8 mouse cellular contexts compared by ENCODE assay signal in genomic region chr12:57542746-57543626, GRCm38 (mm10). TPM values are rescaled to one million over a fixed set of nuclear protein-coding genes. Genes with fewer than 3 reads are reported as not detected.
DNase-seq lines count a peak whose midpoint lies in the region; ATAC-seq and TF ChIP-seq lines count a peak whose summit lies in the region.

No protein-coding gene starts in this region.

- no peak for DNase-seq in testis, postnatal 10 days (ENCODE audit: low spot score)
- DNase-seq in hindbrain, embryonic 14.5 days (ENCODE audit: low spot score), result no peak
- DNase-seq in stomach, postnatal 0 days (ENCODE audit: low spot score), result peak; percentile 61
- DNase-seq in gastrocnemius, postnatal 10 days, result no peak
- no peak for DNase-seq in cerebellum, adult 8-10 months
- DNase-seq in yolk sac, embryonic 10.5 days (ENCODE audit: low spot score), result no peak

- no peaks in the 10 kb centered on the region for H3K9me3 ChIP-seq in hindbrain, embryonic 14.5 days (ENCODE audit: control insufficient read depth, low read length)
- H3K9me3 ChIP-seq in lung, embryonic 16.5 days (ENCODE audit: control insufficient read depth, low read length), result no peaks in the 10 kb centered on the region
- no peaks in the 10 kb centered on the region for H3K9me3 ChIP-seq in stomach, postnatal 0 days (ENCODE audit: control insufficient read depth, low read length)

- TF ChIP-seq EP300 in stomach, postnatal 0 days (optimal IDR thresholded peaks at IDR 0.05), result no peak

- TF ChIP-seq POLR2A in testis, adult 2 months (IDR thresholded peaks at IDR 0.05; ENCODE audit: control insufficient read depth, low read depth, low read length), result no peak

- H3K27ac ChIP-seq in testis, adult 2 months (ENCODE audit: control insufficient read depth, insufficient read depth, low read depth, low read length), result no peak overlapping the region
- no peak overlapping the region for H3K27ac ChIP-seq in hindbrain, embryonic 14.5 days
- H3K27ac ChIP-seq in lung, embryonic 16.5 days (ENCODE audit: low read length), result peak overlapping the region; percentile 71
- peak overlapping the region; percentile 80 for H3K27ac ChIP-seq in stomach, postnatal 0 days (replicated peaks)

- peaks cover 22% of the 10 kb centered on the region for H3K27me3 ChIP-seq in testis, adult 2 months (ENCODE audit: control insufficient read depth, insufficient read depth, low read length)
- H3K27me3 ChIP-seq in hindbrain, embryonic 14.5 days (ENCODE audit: control insufficient read depth, insufficient read depth, low read length), result peaks cover 90% of the 10 kb centered on the region
- peaks cover 58% of the 10 kb centered on the region for H3K27me3 ChIP-seq in lung, embryonic 16.5 days (ENCODE audit: control insufficient read depth, insufficient read depth, low read depth, low read length)
- peaks cover 8% of the 10 kb centered on the region; the same call in 1 of the 2 replicates for H3K27me3 ChIP-seq in stomach, postnatal 0 days (ENCODE audit: control insufficient read depth, insufficient read depth, low read length)

- no peak overlapping the region for H3K9ac ChIP-seq in hindbrain, embryonic 14.5 days
- H3K9ac ChIP-seq in lung, embryonic 16.5 days (ENCODE audit: low read length), result peak overlapping the region; percentile 75
- H3K9ac ChIP-seq in stomach, postnatal 0 days (ENCODE audit: low read length), result peak overlapping the region; percentile 72

- no peak overlapping the region for H3K4me2 ChIP-seq in hindbrain, embryonic 14.5 days (replicated peaks)
- H3K4me2 ChIP-seq in lung, embryonic 16.5 days (ENCODE audit: low read depth, low read length), result peak overlapping the region; percentile 51
- H3K4me2 ChIP-seq in stomach, postnatal 0 days (replicated peaks; ENCODE audit: low read depth), result peak overlapping the region; percentile 60

- H3K4me3 ChIP-seq in testis, adult 2 months (ENCODE audit: control insufficient read depth, low read depth, low read length), result peak overlapping the region; percentile 16
- peak overlapping the region; percentile 11 for H3K4me3 ChIP-seq in hindbrain, embryonic 14.5 days (replicated peaks; ENCODE audit: low read length)
- peak overlapping the region; percentile 70 for H3K4me3 ChIP-seq in lung, embryonic 16.5 days (ENCODE audit: low read length)
- peak overlapping the region; percentile 52 for H3K4me3 ChIP-seq in stomach, postnatal 0 days (ENCODE audit: low read depth, low read length)

- peak; percentile 6; the same call in 1 of the 2 replicates for ATAC-seq in hindbrain, embryonic 14.5 days (ENCODE audit: low FRiP score)
- ATAC-seq in lung, embryonic 16.5 days (ENCODE audit: low read depth), result no peak
- no peak for ATAC-seq in stomach, postnatal 0 days (ENCODE audit: low FRiP score, low TSS enrichment)

- WGBS in hindbrain, embryonic 14.5 days, result under 1% methylated on average over 54 of the region's 63 CpGs
- WGBS in lung, embryonic 16.5 days, result under 1% methylated on average over 61 of the region's 63 CpGs
- WGBS in stomach, postnatal 0 days, result 2% methylated on average over 62 of the region's 63 CpGs

- peaks cover 19% of the 10 kb centered on the region for H3K4me1 ChIP-seq in testis, adult 2 months (ENCODE audit: control insufficient read depth, insufficient read depth, low read length)
- H3K4me1 ChIP-seq in hindbrain, embryonic 14.5 days (replicated peaks; ENCODE audit: control insufficient read depth, insufficient read depth, low read length), result no peaks in the 10 kb centered on the region; the same call in 1 of the 2 replicates
- H3K4me1 ChIP-seq in lung, embryonic 16.5 days (replicated peaks; ENCODE audit: control insufficient read depth, insufficient read depth, low read length), result peaks cover 6% of the 10 kb centered on the region; the same call in 1 of the 2 replicates
- H3K4me1 ChIP-seq in stomach, postnatal 0 days (replicated peaks; ENCODE audit: control insufficient read depth, insufficient read depth), result no peaks in the 10 kb centered on the region

- H3K36me3 ChIP-seq in testis, adult 2 months (ENCODE audit: control insufficient read depth, insufficient read depth, low read length), result no peaks in the 10 kb centered on the region
- H3K36me3 ChIP-seq in hindbrain, embryonic 14.5 days (replicated peaks; ENCODE audit: control insufficient read depth, insufficient read depth), result no peaks in the 10 kb centered on the region
- no peaks in the 10 kb centered on the region for H3K36me3 ChIP-seq in lung, embryonic 16.5 days (ENCODE audit: control insufficient read depth, insufficient read depth, low read length)
- H3K36me3 ChIP-seq in stomach, postnatal 0 days (ENCODE audit: control insufficient read depth, insufficient read depth, low read length), result no peaks in the 10 kb centered on the region; the same call in 1 of the 2 replicates

- TF ChIP-seq CTCF in testis, adult 2 months (IDR thresholded peaks at IDR 0.05; ENCODE audit: control insufficient read depth, insufficient read depth, insufficient replicate concordance, low read depth, low read length), result no peak
- TF ChIP-seq CTCF in stomach, postnatal 0 days (IDR thresholded peaks at IDR 0.05; ENCODE audit: low read depth), result no peak

RNA-seq across cellular contexts. Expression of gene Foxa1, which starts 3.7 kb away (rescaled TPM):
- polyA plus RNA-seq in testis, adult 2 months (2012; rRNA removed), result 0.25 and 0.31 TPM in 2 replicates
- 1.1 and 1.2 TPM in 2 replicates for polyA plus RNA-seq in hindbrain, embryonic 14.5 days (2014; fragmentation: Nextera tagmentation; extraction: Ambion mirVana)
- 7.5 and 8.2 TPM in 2 replicates for polyA plus RNA-seq in lung, embryonic 16.5 days (2015; fragmentation: Nextera tagmentation; extraction: Ambion mirVana)
- polyA plus RNA-seq in stomach, postnatal 0 days (2015; fragmentation: Nextera tagmentation; extraction: Ambion mirVana), result 16.1 and 28.9 TPM in 2 replicates
- not detected for total RNA-seq in gastrocnemius, postnatal 10 days (2021)

RNA-seq across cellular contexts. Expression of gene Ttc6, which starts 20.9 kb away (rescaled TPM):
- 28.9 and 32.9 TPM in 2 replicates for polyA plus RNA-seq in testis, adult 2 months (2012; rRNA removed)
- polyA plus RNA-seq in hindbrain, embryonic 14.5 days (2014; fragmentation: Nextera tagmentation; extraction: Ambion mirVana), result 0.96 and 1.6 TPM in 2 replicates
- polyA plus RNA-seq in lung, embryonic 16.5 days (2015; fragmentation: Nextera tagmentation; extraction: Ambion mirVana), result 3.0 and 5.1 TPM in 2 replicates
- polyA plus RNA-seq in stomach, postnatal 0 days (2015; fragmentation: Nextera tagmentation; extraction: Ambion mirVana), result 3.3 and 3.5 TPM in 2 replicates
- not detected for total RNA-seq in gastrocnemius, postnatal 10 days (2021)

Comparison
In these comparisons a context has a peak if more than half of its experiments do, and no peak if none do; other contexts are left out.
1. H3K27ac ChIP-seq: peak in lung, embryonic 16.5 days (single experiment) and stomach, postnatal 0 days (single experiment); none in testis, adult 2 months (single experiment) and hindbrain, embryonic 14.5 days (single experiment).
2. H3K4me3 ChIP-seq: peak in every context shown above with its lines; median percentile 70 in lung, embryonic 16.5 days; 52 in stomach, postnatal 0 days; 16 in testis, adult 2 months; 11 in hindbrain, embryonic 14.5 days.